Mouse (Mus musculus) kidney, postnatal 0 days (tissue): Measurements from ENCODE around the gene Luzp1. TPM values are rescaled to one million over a fixed set of nuclear protein-coding genes. Genes with fewer than 3 reads are reported as not detected.
A peak's percentile ranks its signal among the peaks of the same experiment; 100 is the strongest.

Experiments used
- ATAC-seq: fragments of 200-750 bp; cut with Nextera tagmentation; replicated peaks from 2 replicates; pipeline ENCODE4 v1.8.0; 2017; ENCODE audit warnings: low read depth, moderate number of reproducible peaks, moderate TSS enrichment, moderate library complexity; ENCODE audit not compliant: low FRiP score
- DNase-seq: peaks from one replicate; pipeline ENCODE4 v3.0.0-alpha.2; 2016; ENCODE audit warnings: low spot score
- H3K27ac ChIP-seq: fragments of 300-500 bp; sonication (generic); 2 replicates; pipeline ENCODE4 v1.5.1; 2014; ENCODE audit warnings: mild to moderate bottlenecking
- H3K27me3 ChIP-seq: fragments of 300-500 bp; sonication (generic); 2 replicates; pipeline ENCODE4 v1.6.1; 2014; ENCODE audit warnings: low read length, mixed read lengths; ENCODE audit not compliant: insufficient read depth
- H3K36me3 ChIP-seq: fragments of 300-500 bp; sonication (generic); 2 replicates; pipeline ENCODE4 v1.6.1; 2014; ENCODE audit warnings: low read length, mixed read lengths; ENCODE audit not compliant: insufficient read depth
- H3K4me1 ChIP-seq: fragments of 300-500 bp; sonication (generic); replicated peaks from 2 replicates; pipeline ENCODE4 v1.6.1; 2014; ENCODE audit warnings: antibody characterized with exemption, low read length, mixed read lengths; ENCODE audit not compliant: insufficient read depth
- H3K4me2 ChIP-seq: fragments of 300-500 bp; sonication (generic); 2 replicates; pipeline ENCODE4 v1.6.1; 2014; ENCODE audit warnings: mild to moderate bottlenecking, low read length, moderate library complexity, mixed read lengths
- H3K4me3 ChIP-seq: fragments of 300-500 bp; sonication (generic); replicated peaks from 2 replicates; pipeline ENCODE4 v1.5.1; 2014; ENCODE audit warnings: low read depth, low read length
- H3K9ac ChIP-seq: fragments of 300-500 bp; sonication (generic); 2 replicates; pipeline ENCODE4 v1.6.1; 2014; ENCODE audit warnings: low read depth, low read length
- H3K9me3 ChIP-seq: fragments of 300-500 bp; sonication (generic); replicated peaks from 2 replicates; pipeline ENCODE4 v1.6.1; 2016; ENCODE audit warnings: low read length, inconsistent platforms, mixed read lengths
- CTCF ChIP-seq: IDR thresholded peaks from 2 replicates; pipeline ENCODE4 v1.5.1; 2016; ENCODE audit warnings: antibody characterized with exemption, low read depth, mild to moderate bottlenecking, moderate library complexity
- WGBS: fragments of 180-500 bp; shearing (Covaris S2); extraction: QIAGEN DNeasy Blood & Tissue Kit; methylation state at CpG from one replicate; pipeline ENCODE4 v1.1.7; 2014; 5-methylcytosine and 5-hydroxymethylcytosine counted together
- polyA plus RNA-seq: library from polyadenylated mRNA; unstranded; fragments of >200 nt; fragmentation: Nextera tagmentation; extraction: Ambion mirVana; gene quantifications from 2 replicates; pipeline ENCODE4 v1.2.1, GENCODE M21; 2015

The Luzp1 gene
- 111 and 114 TPM in 2 replicates for polyA plus RNA-seq

DNA sequence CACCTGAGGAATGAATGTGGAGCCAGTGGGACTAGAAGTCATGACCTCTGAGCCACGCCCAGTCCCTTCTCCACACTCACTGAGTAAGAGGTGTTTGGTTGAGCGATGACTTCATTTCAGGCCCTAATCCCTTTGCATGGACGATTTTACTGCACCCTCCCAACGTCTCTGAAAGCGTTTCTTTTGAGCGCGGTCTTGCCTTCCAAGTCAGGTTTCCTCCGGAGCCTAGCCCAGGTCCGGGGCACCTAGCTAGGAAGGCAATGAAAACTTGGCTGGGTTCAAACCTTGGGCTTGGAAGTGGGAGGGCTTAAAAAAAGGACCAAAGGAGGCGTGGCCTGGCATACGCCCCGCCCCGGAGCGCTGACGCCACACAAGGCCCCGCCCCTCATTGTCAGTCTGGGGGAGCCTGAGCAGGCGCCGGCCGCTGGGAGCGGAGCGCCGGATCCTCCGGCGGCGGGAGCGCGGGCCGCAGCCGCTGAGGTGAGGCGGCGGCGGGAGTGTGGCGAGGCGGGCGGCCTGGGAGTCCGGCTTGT, at the start of gene Luzp1:
Luzp1 (plus strand) TSS at position 391 of the 533 bp plus-strand sequence.
- H3K27ac ChIP-seq, result peak within 1 kb of the TSS; percentile 97
- 2% methylated on average over 36 of the region's 36 CpGs for WGBS
- peak within 1 kb of the TSS; percentile 80 for H3K9ac ChIP-seq
- H3K36me3 ChIP-seq, result no peaks in the 10 kb centered on the region
- peaks cover 21% of the 10 kb centered on the region; the same call in 1 of the 2 replicates for H3K4me1 ChIP-seq
- peak within 1 kb of the TSS; percentile 77 for H3K4me2 ChIP-seq
- peak; percentile 96 for DNase-seq
- H3K9me3 ChIP-seq, result no peaks in the 10 kb centered on the region
- H3K4me3 ChIP-seq, result peak within 1 kb of the TSS; percentile 95
- no peaks in the 10 kb centered on the region for H3K27me3 ChIP-seq
- TF ChIP-seq CTCF, result no peak
- ATAC-seq, result peak; percentile 91

DNA sequence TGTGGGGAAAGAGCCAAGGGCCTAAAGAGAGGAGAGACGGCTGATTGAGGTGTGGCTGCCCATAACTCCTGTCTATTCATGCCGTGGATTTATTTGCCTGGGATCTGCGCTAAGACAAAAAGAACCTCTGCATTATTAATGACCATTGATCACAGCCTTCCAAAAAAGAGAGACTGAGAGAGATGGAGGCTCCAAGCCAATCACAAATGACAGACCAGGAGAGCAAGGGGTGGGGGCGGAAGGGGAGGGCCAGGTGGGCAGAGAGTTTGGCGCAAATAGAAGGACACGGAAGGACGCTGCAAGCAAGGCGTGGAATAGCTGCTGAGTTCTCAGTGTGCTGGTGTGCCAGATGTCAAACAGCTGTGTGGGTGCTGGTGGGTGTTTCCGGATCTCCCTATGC, 46.3 kb upstream of the Luzp1 start, which contains the start of gene Htr1d:
Htr1d (plus strand) TSS at position 301 of the 400 bp plus-strand sequence.
- Histone ChIP-seq H3K36me3 (no peaks in the 10 kb centered on the region), H3K27me3 (peaks cover 9% of the 10 kb centered on the region; the same call in 1 of the 2 replicates), H3K27ac (no peak within 1 kb of the TSS), H3K4me1 (no peaks in the 10 kb centered on the region; the same call in 1 of the 2 replicates), H3K9me3 (no peaks in the 10 kb centered on the region), H3K4me2 (peak within 1 kb of the TSS; percentile 90), H3K9ac (peak within 1 kb of the TSS; percentile 44), H3K4me3 (peak within 1 kb of the TSS; percentile 45)
- DNase-seq (no peak), ATAC-seq (no peak)
- TF ChIP-seq CTCF, result no peak
- 78% methylated on average over 9 of the region's 9 CpGs for WGBS

DNA sequence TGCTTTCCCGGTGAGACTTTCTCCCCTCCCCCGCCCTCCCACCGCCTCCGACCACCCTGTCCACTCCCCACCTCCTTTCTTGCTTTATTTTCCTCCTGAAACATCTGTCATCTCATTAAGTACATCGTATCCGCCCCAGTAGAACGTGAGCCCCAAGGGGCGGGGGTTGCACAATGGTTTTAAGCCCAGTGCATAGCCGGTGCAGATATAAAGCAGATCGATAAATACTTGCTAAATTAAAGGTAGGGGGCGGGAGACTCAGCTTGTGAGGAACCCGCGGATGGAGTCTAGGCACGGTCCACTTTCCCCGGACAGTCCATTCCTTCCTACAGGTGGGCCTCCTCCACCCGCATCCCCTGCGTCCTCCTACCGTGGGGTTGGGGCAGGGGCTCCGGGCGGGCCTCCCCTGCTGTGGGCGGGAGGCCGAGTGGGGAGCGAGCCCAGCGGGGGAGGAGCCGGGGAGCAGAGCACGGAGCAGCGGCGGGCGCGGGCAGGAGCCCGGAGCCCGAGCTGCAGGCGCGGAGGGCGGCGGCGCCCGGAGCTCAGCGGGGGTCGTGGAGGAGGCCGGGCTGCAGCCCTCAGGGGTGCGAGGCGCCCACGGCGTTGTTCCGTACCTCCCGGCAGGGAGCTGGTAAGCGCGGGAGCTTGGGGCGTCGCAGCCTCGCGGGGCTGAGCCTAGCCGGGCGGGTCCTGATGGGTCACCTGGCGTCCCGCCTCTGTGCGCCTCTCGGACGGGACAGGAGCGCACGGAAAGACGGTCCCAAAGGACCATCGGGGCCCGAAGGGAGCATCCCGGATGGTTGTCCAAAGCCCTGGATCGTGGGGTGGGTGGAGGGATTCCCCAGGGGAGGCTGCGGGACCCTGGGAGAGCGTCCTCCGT, 45.2 kb upstream of the Luzp1 start:
- H3K9ac ChIP-seq, result peak overlapping the region; percentile 44

DNA sequence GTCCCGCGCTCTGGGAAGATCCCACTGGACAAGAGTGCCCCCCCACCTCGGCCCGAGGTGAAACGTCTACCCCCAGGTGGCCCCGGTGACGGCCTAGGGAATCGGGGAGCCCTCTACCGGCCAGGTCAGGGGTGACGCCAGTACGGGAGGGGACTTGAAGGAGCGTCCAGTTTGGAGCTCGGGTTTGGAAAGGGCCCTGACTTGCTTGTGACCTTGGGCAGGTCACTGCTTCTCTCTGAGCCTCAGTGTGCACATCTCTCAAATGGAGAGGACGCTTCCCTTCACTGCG, 44.6 kb upstream of the Luzp1 start:
- Histone ChIP-seq H3K27ac (no peak overlapping the region), H3K4me3 (peak overlapping the region; percentile 45), H3K36me3 (no peaks in the 10 kb centered on the region), H3K9me3 (no peaks in the 10 kb centered on the region), H3K9ac (peak overlapping the region; percentile 44; the same call in 1 of the 2 replicates), H3K4me1 (no peaks in the 10 kb centered on the region; the same call in 1 of the 2 replicates), H3K4me2 (peak overlapping the region; percentile 90), H3K27me3 (peaks cover 9% of the 10 kb centered on the region; the same call in 1 of the 2 replicates)
- peak; percentile 54 for TF ChIP-seq CTCF
- DNase-seq (no peak), ATAC-seq (0 out of 2 replicates have a peak, but pooled peaks have one; percentile 29)
- 2% methylated on average over 13 of the region's 15 CpGs for WGBS

More for the DNA sequence above, 45.2 kb upstream of the Luzp1 start:
- H3K4me3 ChIP-seq, result peak overlapping the region; percentile 45
- H3K9me3 ChIP-seq, result no peaks in the 10 kb centered on the region
- H3K4me2 ChIP-seq, result peak overlapping the region; percentile 90
- ATAC-seq (0 out of 2 replicates have a peak, but pooled peaks have one; percentile 35), DNase-seq (peak; percentile 35)
- TF ChIP-seq CTCF, result no peak
- 2% methylated on average over 66 of the region's 70 CpGs for WGBS
- peaks cover 9% of the 10 kb centered on the region; the same call in 1 of the 2 replicates for H3K27me3 ChIP-seq
- H3K27ac ChIP-seq, result no peak overlapping the region
- H3K4me1 ChIP-seq, result no peaks in the 10 kb centered on the region; the same call in 1 of the 2 replicates
- H3K36me3 ChIP-seq, result no peaks in the 10 kb centered on the region

DNA sequence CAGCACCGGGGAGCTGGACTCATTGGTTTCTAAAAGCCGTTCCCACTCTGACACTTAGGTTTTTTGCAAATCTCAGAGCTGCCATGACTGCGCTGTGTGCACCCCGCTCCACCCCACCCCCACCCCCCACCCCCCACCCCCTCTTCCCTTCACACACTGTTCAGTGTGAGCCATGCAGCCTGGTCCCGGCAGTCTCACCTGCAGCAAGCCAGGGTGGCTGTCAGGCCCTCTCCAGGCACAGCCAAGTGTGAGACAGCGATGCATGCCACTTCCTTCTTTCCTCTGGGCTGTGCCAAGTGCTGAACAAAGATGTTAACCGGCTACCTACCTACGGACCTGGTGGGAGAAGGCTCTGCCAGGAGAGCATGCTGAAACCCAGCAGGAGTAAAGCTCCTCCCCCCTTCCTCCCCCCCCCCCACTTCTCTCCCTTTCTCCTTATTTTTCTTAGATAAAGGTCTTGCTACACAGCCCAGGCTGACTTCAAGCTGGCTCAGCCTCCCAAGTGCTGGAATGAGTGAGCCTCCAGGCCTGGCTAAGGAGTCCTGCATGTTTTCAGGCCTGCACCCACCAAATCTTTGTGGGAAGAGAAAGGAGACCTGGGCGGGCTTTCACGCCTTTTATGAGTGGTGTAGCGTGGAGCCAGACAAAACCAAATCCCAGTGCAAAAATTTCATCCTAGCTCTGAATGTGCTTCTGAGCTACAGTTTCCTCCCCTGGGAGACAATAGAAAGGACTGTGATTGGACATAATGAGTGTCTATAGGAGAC, 38.8 kb upstream of the Luzp1 start:
- no peaks in the 10 kb centered on the region for H3K36me3 ChIP-seq
- H3K9ac ChIP-seq, result no peak overlapping the region
- no peak overlapping the region for H3K4me2 ChIP-seq
- H3K4me1 ChIP-seq, result no peaks in the 10 kb centered on the region
- H3K27ac ChIP-seq, result no peak overlapping the region
- ATAC-seq (no peak), DNase-seq (no peak)
- TF ChIP-seq CTCF, result no peak
- no peaks in the 10 kb centered on the region for H3K9me3 ChIP-seq
- 45% methylated on average over 11 of the region's 11 CpGs for WGBS
- no peaks in the 10 kb centered on the region for H3K27me3 ChIP-seq
- H3K4me3 ChIP-seq, result no peak overlapping the region

DNA sequence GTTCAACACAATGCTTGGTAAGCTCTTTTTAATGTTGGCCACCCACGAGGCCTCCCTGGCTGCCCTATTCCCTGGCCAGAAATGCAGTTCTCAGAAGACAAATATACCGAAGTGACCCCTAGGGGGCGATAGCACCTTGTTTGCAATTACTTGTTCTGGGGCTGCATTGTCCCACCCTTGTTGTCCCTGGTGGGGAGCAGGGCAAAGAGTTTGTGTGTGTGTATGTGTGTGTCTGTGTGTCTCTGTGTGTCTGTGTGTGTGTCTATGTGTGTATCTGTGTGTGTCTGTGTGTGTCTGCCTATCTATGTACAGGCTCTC, 38.2 kb upstream of the Luzp1 start:
- DNase-seq (peak; percentile 90), ATAC-seq (no peak)
- no peak overlapping the region for H3K4me3 ChIP-seq
- H3K9me3 ChIP-seq, result no peaks in the 10 kb centered on the region
- peak; percentile 82 for TF ChIP-seq CTCF
- WGBS, result 2% methylated on average over 3 of the region's 3 CpGs
- H3K9ac ChIP-seq, result no peak overlapping the region
- no peak overlapping the region for H3K27ac ChIP-seq
- no peaks in the 10 kb centered on the region for H3K27me3 ChIP-seq
- H3K4me2 ChIP-seq, result no peak overlapping the region
- H3K4me1 ChIP-seq, result no peaks in the 10 kb centered on the region
- no peaks in the 10 kb centered on the region for H3K36me3 ChIP-seq
